Mouse (Mus musculus) stomach, embryonic 16.5 days (tissue): ENCODE measurements at regions not wholly inside any gene's neighbourhood (a gene's known extent, or its start where the extent isn't known, plus 50 kb on each side); places are given as distances from the start of the nearest gene placed in this dataset.
"Not testable (repeated sequence)": the region's sequence is repeated elsewhere in the genome, so short reads cannot be mapped to it uniquely, and the experiment has no call there.

ENCODE experiments used
- ATAC-seq: fragments of 200-750 bp; cut with Nextera tagmentation; 2 replicates; pipeline ENCODE4 v1.8.0; 2017; ENCODE audit warnings: moderate number of reproducible peaks, moderate TSS enrichment; ENCODE audit not compliant: insufficient read depth, low FRiP score
- H3K27ac ChIP-seq: fragments of 300-500 bp; sonication (generic); 2 replicates; pipeline ENCODE4 v1.5.1; 2014; ENCODE audit warnings: low read length
- H3K27me3 ChIP-seq: fragments of 300-500 bp; sonication (generic); 2 replicates; pipeline ENCODE4 v1.6.1; 2014; ENCODE audit warnings: low read length, control low read depth, mixed read lengths; ENCODE audit not compliant: control insufficient read depth, insufficient read depth
- H3K36me3 ChIP-seq: fragments of 300-500 bp; sonication (generic); 2 replicates; pipeline ENCODE4 v1.6.1; 2014; ENCODE audit warnings: low read length; ENCODE audit not compliant: control insufficient read depth, insufficient read depth
- H3K4me1 ChIP-seq: fragments of 300-500 bp; sonication (generic); 2 replicates; pipeline ENCODE4 v1.6.1; 2014; ENCODE audit warnings: low read length, control low read depth, mixed read lengths; ENCODE audit not compliant: control insufficient read depth, insufficient read depth
- H3K4me2 ChIP-seq: fragments of 300-500 bp; sonication (generic); 2 replicates; pipeline ENCODE4 v1.6.1; 2014; ENCODE audit warnings: low read depth, low read length, mixed read lengths
- H3K4me3 ChIP-seq: fragments of 300-500 bp; sonication (generic); replicated peaks from 2 replicates; pipeline ENCODE4 v1.5.1; 2014; ENCODE audit warnings: mild to moderate bottlenecking, low read length
- H3K9ac ChIP-seq: fragments of 300-500 bp; sonication (generic); 2 replicates; pipeline ENCODE4 v1.6.1; 2014; ENCODE audit warnings: low read length
- H3K9me3 ChIP-seq: fragments of 300-500 bp; sonication (generic); replicated peaks from 2 replicates; pipeline ENCODE4 v1.6.1; 2016; ENCODE audit warnings: low read length, control low read depth; ENCODE audit not compliant: control insufficient read depth
- WGBS: fragments of 180-500 bp; shearing (Covaris S2); extraction: QIAGEN DNeasy Blood & Tissue Kit; methylation state at CpG from one replicate; pipeline ENCODE4 v1.1.7; 2014; 5-methylcytosine and 5-hydroxymethylcytosine counted together

DNA sequence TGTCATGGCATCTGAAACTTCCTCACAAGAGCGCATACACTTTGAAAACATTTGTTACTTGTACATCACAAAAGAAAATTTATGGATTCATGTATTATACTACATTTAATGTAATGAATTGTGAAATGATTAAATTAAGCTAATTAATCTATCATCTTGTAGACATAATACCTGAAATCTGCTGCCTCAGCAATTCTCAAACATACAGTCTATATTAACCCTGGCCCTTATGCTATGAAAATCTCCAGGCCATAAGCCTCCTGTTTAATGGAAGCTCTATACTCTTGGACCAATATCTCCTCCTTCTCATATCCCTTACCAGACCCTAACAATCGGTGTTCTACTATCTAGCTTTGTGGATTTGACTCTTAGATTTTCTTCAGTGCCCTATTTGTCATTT lies 455.8 kb upstream of the Fam160b2 start:
- 90% methylated on average over 2 of the region's 2 CpGs for WGBS
- H3K27me3 ChIP-seq, result no peaks in the 10 kb centered on the region
- no peaks in the 10 kb centered on the region for H3K9me3 ChIP-seq
- no peaks in the 10 kb centered on the region; the same call in 1 of the 2 replicates for H3K4me1 ChIP-seq
- no peak for ATAC-seq
- H3K4me3 ChIP-seq, result no peak overlapping the region
- no peak overlapping the region for H3K9ac ChIP-seq
- H3K27ac ChIP-seq, result no peak overlapping the region
- H3K4me2 ChIP-seq, result no peak overlapping the region
- no peaks in the 10 kb centered on the region for H3K36me3 ChIP-seq

DNA sequence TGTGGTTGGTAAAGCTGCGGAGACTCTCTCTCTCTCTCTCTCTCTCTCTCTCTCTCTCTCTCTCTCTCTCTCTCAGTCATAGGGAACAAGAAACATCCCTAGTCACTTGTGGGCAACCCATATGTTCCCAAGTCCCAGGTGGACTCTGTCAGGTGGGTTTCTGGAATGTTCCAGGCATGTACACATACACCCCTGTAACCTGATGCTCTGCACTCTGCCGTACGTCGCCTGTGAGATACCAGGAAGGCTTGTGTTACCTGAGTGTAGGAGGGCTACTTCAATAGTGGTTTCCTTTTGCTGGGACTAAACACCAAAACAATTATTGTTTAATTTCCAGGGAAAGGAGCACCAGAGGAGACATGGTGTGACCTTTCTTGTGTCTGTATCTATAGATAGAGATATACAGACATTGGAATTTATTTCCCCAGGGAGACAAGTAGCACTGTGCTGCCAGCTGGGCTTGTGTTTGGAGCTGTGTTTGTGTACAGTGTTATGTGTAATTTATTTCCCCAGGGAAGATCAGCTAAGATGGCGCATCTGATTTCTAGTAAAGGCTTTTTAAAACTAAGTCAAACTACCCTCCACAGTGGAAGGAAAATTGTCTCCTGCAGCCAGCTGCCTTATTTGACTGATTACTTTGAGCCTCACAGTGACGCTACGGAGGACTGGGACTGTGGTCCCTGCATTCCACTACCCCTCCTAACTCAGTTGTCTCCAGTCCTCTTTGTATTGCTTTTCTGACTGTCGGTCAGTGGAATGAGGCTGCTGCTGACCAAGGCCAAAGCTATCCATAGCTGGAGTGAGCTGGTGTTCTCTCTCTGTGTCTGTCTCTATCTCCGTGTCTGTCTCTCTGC lies 454.4 kb upstream of the Fam160b2 start:
- no peaks in the 10 kb centered on the region for H3K36me3 ChIP-seq
- WGBS, result 42% methylated on average over 9 of the region's 9 CpGs
- H3K4me1 ChIP-seq, result no peaks in the 10 kb centered on the region; the same call in 1 of the 2 replicates
- ATAC-seq, result no peak
- H3K9ac ChIP-seq, result no peak overlapping the region
- no peaks in the 10 kb centered on the region for H3K27me3 ChIP-seq
- no peak overlapping the region for H3K4me3 ChIP-seq
- no peak overlapping the region for H3K27ac ChIP-seq
- H3K4me2 ChIP-seq, result no peak overlapping the region
- H3K9me3 ChIP-seq, result no peaks in the 10 kb centered on the region

DNA sequence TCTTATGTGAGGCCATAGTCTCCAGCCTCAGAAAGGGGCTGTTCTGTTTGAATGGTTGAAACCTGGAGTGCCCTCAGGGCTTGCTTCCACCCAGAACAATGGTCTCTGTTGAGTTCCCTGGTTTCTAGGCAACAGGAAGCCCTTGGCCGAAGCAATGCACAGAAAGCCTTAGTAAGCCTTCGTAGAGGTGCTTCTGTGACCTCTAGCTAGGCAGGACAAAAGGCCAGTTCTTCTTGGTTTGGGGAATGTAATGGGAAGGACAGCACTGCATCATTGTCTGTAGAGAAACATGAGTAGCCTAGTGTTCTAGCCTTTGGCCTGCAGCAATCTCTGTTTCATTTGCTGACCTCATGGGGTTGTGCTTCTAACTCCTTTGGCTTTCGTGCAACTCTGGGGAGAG lies 447.5 kb upstream of the Fam160b2 start:
- Histone ChIP-seq H3K4me2 (no peak overlapping the region), H3K27ac (no peak overlapping the region), H3K9ac (no peak overlapping the region), H3K4me3 (no peak overlapping the region), H3K36me3 (no peaks in the 10 kb centered on the region), H3K4me1 (no peaks in the 10 kb centered on the region), H3K27me3 (no peaks in the 10 kb centered on the region), H3K9me3 (no peaks in the 10 kb centered on the region)
- ATAC-seq, result peak; percentile 47; the same call in 1 of the 2 replicates
- WGBS, result 60% methylated on average over 3 of the region's 3 CpGs

DNA sequence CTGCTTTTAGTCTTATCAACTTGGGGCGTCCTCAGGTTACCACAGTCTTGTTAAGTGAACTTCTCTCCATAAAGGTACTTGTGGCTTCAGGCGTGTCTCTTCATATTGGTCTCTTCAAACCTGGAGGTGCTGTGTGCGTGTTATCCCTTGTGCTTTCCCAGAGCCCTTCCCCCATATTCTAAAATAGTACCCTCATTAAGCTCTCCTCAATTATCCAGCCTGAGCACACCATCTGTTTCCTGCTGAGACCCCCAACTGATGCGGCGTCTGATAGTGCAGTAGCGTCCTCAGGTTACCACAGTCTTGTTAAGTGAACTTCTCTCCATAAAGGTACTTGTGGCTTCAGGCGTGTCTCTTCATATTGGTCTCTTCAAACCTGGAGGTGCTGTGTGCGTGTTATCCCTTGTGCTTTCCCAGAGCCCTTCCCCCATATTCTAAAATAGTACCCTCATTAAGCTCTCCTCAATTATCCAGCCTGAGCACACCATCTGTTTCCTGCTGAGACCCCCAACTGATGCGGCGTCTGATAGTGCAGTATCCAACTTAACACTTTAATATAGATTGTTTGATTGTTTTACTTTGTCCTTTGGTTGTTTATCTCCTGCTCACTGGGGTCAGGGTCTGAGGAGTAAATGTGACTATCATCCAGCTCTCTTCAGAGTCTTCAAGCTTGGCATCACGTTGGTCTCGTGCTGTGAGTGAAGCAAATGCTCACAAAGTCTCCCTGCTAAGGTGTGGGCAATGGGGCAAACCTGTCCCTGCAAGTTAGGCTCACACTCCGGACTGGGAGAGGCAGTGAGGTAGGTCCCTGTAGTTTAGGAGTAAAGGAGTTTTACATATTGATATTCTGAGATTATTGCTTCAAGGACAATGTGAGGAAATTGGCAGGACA lies 444.5 kb upstream of the Fam160b2 start:
- not testable (repeated sequence) for H3K27me3 ChIP-seq, H3K4me1 ChIP-seq, H3K4me2 ChIP-seq, ATAC-seq, H3K9ac ChIP-seq, H3K4me3 ChIP-seq, H3K36me3 ChIP-seq, H3K9me3 ChIP-seq, H3K27ac ChIP-seq
- 30% methylated on average over 11 of the region's 13 CpGs for WGBS

DNA sequence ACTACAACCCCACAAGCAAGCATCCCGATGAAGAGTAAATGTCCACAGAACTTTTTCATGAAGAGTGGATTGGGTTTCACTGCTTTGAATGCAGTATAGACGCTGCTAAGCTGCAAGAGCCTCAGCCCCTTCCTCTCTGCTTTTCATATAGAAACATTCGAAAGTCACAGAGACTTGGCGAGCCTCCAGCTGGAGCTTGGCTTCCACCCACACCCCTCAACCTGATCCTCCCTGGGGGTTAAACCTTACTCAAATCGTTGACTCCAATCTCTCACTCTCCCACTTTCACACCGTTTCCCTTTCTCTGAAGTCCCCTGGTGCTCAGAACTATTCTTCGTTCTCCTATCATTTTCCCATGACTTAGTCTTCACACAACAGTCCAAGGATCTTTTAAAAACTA lies 437.0 kb upstream of the Fam160b2 start:
- H3K9ac ChIP-seq, result no peak overlapping the region
- no peak overlapping the region for H3K27ac ChIP-seq
- no peaks in the 10 kb centered on the region for H3K27me3 ChIP-seq
- 43% methylated on average over 7 of the region's 7 CpGs for WGBS
- H3K9me3 ChIP-seq, result no peaks in the 10 kb centered on the region
- H3K4me3 ChIP-seq, result no peak overlapping the region
- no peak overlapping the region for H3K4me2 ChIP-seq
- ATAC-seq, result no peak
- no peaks in the 10 kb centered on the region for H3K36me3 ChIP-seq
- H3K4me1 ChIP-seq, result no peaks in the 10 kb centered on the region

DNA sequence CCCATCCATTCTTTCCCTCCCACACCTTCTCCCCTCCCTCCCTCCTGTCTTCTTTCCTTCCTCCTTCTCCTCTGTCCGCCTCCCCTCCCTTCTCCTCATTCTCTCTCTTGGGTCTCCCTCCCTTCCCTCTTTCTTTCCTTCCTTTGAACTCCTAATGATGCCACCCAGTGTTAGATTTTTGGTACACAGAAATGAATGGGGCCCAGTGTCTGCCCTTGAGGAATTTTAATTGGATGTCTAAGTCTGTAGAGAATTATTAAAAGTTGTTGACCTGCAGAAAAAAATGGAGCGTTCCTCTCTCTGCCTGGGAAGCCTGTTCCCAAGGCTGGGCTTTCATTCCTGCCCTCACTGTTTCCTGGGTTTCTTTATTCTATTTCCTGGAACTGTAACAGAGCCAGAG lies 434.0 kb upstream of the Fam160b2 start:
- Histone ChIP-seq H3K4me2 (no peak overlapping the region), H3K9me3 (no peaks in the 10 kb centered on the region), H3K4me3 (no peak overlapping the region), H3K36me3 (no peaks in the 10 kb centered on the region), H3K9ac (no peak overlapping the region), H3K27ac (no peak overlapping the region), H3K4me1 (no peaks in the 10 kb centered on the region), H3K27me3 (no peaks in the 10 kb centered on the region)
- WGBS, result 51% methylated on average over 2 of the region's 2 CpGs
- ATAC-seq, result no peak

DNA sequence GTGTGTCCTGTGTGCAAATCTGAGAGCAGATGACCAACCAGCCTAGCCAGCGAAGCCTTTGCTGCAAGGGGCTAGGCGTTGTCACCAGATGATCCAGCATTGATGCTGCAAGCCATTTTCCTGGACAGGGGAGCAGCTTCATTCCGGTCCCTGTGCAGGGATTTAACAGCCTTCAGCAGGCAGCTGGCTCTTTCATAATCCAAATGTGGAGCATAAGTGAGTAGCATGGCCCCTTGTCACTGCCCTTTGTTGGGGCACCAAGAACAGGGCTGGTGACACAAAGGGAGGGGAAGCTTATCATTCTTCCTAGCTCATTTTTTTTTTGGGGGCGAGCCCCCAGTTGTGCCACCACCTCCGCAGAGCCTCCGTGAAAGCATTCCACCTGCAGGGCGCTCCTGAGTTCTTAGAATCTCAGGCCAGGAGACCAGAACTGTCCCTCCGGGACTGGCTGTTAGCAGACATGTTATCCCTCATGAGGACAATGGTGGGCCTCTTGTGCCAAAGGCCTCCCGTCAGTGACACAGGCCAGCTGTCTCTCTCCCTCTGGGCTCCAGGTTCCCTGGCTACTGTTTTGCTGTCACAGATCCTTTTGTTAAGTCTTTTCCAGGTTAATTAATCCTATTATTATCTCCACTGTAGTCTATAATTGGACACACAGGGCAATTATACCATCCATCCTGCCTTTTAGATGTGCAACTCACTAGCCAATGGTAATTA lies 430.7 kb upstream of the Fam160b2 start:
- Histone ChIP-seq H3K36me3 (no peaks in the 10 kb centered on the region), H3K4me1 (no peaks in the 10 kb centered on the region), H3K27ac (no peak overlapping the region), H3K4me2 (no peak overlapping the region), H3K4me3 (no peak overlapping the region), H3K9me3 (no peaks in the 10 kb centered on the region), H3K9ac (no peak overlapping the region), H3K27me3 (no peaks in the 10 kb centered on the region)
- no peak for ATAC-seq
- WGBS, result 80% methylated on average over 9 of the region's 9 CpGs
